Mouse (Mus musculus) thymus, postnatal 10 days (tissue): ENCODE measurements around the gene Ppp1r35.

Experiments
- DNase-seq, 2 experiments: peaks; one replicate each; pipeline ENCODE4 v3.0.0; 2021; ENCODE audit warnings: low spot score in 2 of 2

Ppp1r35 gene

GRCm38 (mm10) chr5:137782776-137783522 lies 4.3 kb downstream of the Ppp1r35 start:
- no peak for DNase-seq

GRCm38 (mm10) chr5:137783901-137784540 lies 5.4 kb downstream of the Ppp1r35 start:
- DNase-seq = no peak

- DNase-seq = no peak
Observed at GRCm38 (mm10) chr5:137784546-137784945, 5.9 kb downstream of the Ppp1r35 start.

- no peak for DNase-seq
Observed at GRCm38 (mm10) chr5:137785164-137786031, 6.7 kb downstream of the Ppp1r35 start.

- peak; percentile 98 to 99 for DNase-seq
Observed at GRCm38 (mm10) chr5:137786109-137786942, 7.7 kb downstream of the Ppp1r35 start.

GRCm38 (mm10) chr5:137787151-137787928 lies 8.7 kb downstream of the Ppp1r35 start, which contains the start of the genes Mepce and Zcwpw1:
Gene Mepce (minus strand): TSS chr5:137787655.
Gene Zcwpw1 (plus strand): TSS chr5:137787798.
- peak; percentile 93 to 95 for DNase-seq

GRCm38 (mm10) chr5:137788171-137788570 lies 9.5 kb downstream of the Ppp1r35 start:
- DNase-seq = peak; percentile 29 to 42

GRCm38 (mm10) chr5:137788946-137789531 lies 10.4 kb downstream of the Ppp1r35 start:
- no peak for DNase-seq

- DNase-seq = no peak
Observed at GRCm38 (mm10) chr5:137791553-137791952, 12.9 kb downstream of the Ppp1r35 start.

- no peak for DNase-seq
Observed at GRCm38 (mm10) chr5:137796606-137797005, 18.0 kb downstream of the Ppp1r35 start.

GRCm38 (mm10) chr5:137800917-137801316 lies 22.3 kb downstream of the Ppp1r35 start:
- no peak for DNase-seq

- DNase-seq = no peak
Observed at GRCm38 (mm10) chr5:137806158-137806557, 27.5 kb downstream of the Ppp1r35 start.

- DNase-seq = no peak
Observed at GRCm38 (mm10) chr5:137808316-137808715, 29.7 kb downstream of the Ppp1r35 start.

GRCm38 (mm10) chr5:137817466-137818222 lies 39.0 kb downstream of the Ppp1r35 start:
- DNase-seq = no peak

GRCm38 (mm10) chr5:137822126-137822525 lies 43.5 kb downstream of the Ppp1r35 start:
- no peak for DNase-seq

GRCm38 (mm10) chr5:137822602-137823001 lies 44.0 kb downstream of the Ppp1r35 start:
- DNase-seq = no peak

- no peak for DNase-seq
Observed at GRCm38 (mm10) chr5:137823455-137824045, 44.9 kb downstream of the Ppp1r35 start.

GRCm38 (mm10) chr5:137825030-137825429 lies 46.4 kb downstream of the Ppp1r35 start:
- no peak for DNase-seq

- DNase-seq = no peak
Observed at GRCm38 (mm10) chr5:137825971-137826370, 47.3 kb downstream of the Ppp1r35 start.
